Mouse (Mus musculus) ovary, postnatal 14 days (tissue): ENCODE measurements around the gene Sytl1.

ENCODE experiments used
- DNase-seq: peaks from one replicate; pipeline ENCODE4 v3.0.0; 2022; ENCODE audit warnings: low spot score

Gene Sytl1

GRCm38 (mm10) chr4:133244289-133244688, 18.6 kb downstream of the Sytl1 start:
- DNase-seq = no peak

GRCm38 (mm10) chr4:133243538-133243937, 19.4 kb downstream of the Sytl1 start:
- DNase-seq = no peak

DNA sequence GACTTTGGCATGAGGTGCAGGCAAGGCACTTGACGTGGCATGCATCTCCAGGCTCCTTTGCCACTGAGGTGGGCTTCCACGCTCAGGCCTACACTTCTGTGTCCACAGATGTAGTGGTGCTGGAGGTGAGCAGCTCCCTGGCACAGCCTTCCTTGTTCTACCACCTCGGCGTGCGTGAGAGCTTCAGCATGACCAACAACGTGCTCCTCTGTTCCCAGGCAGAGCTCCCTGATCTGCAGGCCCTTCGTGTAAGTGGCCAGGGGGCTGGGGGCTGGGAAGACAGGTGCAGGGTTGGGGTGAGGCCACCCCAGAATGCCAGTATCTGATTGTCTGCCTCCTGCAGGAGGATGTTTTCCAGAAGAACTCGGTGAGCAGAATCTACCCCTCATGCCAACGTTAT, 20.2 kb downstream of the Sytl1 start:
- DNase-seq = no peak

DNA sequence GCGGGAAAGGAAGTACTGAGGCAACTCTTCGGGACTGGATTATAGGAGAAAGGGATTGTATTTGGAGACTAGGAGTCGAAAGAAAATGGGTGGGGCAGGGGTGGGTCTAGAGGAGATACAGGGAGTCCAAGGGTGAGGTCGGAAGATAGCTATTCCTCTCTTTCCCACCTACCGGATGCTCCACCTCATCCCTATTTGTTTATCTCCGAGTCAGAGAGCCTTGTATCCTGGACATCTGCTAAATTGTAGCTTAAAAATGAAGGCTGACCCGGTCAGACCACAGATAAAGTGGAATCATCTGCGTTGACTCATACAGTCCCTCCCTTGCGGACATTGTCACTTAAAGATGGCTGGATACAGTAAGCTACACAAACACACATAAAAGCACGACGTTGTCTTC, 21.0 kb downstream of the Sytl1 start:
- no peak for DNase-seq

GRCm38 (mm10) chr4:133240934-133241908, 21.7 kb downstream of the Sytl1 start:
- peak; percentile 92 for DNase-seq

DNA sequence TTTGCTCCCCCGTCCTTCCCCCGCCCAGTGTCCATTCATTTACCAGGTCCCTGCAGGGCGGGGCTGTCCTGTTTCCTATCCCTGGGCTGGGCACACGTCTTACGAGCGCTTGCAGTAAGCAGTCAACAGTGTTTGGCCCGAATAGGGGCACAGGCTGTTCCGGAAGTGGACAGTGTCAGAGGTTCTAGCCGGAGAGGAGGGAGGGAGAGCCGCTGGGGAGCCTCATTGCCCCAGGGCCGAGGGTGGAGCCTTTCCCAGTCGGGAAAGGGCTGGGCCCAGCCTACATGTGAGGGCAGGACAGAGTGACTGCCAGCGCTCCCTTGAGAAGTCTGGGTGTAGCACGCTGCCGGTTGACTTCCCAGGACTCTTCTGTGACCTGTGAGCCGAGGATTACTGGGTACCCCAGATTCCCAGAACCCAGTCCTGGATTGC, 22.4 kb downstream of the Sytl1 start, which contains the start of gene Map3k6:
TSS of gene Map3k6 (plus strand) at position 329 of the 432 bp plus-strand sequence.
- DNase-seq = peak; percentile 56

- DNase-seq = no peak
These were observed 25.0 kb downstream of the Sytl1 start for GRCm38 (mm10) chr4:133237911-133238310.

- DNase-seq = no peak
These were observed 27.5 kb downstream of the Sytl1 start for GRCm38 (mm10) chr4:133235415-133235814.

DNA sequence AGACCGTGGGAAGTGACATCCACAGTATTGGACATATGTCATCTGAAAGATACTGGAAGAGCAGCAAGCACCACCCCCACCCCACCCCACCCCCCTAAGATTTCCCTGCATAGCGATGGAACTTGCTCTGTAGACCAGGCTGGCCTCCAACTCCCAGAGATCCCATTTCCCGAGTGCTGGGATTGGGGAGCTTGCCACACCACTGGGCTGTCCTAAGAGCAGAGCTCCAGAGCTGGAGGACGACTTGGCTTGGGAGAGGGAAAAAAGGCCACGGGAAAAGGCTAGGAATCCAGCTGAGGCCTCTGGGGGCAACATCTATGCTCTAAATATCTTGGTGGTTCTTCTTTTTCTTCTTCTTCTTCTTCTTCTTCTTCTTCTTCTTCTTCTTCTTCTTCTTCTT, 28.1 kb downstream of the Sytl1 start:
- DNase-seq = no peak

- DNase-seq = no peak
These were observed 29.5 kb downstream of the Sytl1 start for GRCm38 (mm10) chr4:133233285-133233976.

GRCm38 (mm10) chr4:133229582-133229981, 33.3 kb downstream of the Sytl1 start:
- no peak for DNase-seq

DNA sequence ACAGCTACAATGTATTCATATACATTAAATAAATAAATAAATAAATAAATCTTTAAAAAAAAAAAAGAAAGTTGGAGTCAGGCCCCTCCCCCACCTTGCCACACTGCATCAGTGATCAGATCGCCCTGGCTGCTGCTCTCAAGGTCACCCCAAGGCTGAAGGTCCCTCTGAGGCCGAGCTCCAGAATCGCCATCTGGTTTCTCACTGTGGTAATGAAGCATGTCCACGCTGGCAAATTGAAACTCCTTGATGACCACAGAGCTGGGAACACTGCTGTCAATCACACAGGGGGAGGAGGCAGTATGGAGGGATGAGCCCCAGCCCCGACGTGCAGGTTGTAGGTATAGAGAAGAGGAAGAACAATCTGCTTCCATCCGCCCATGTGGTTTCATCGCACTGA, 35.3 kb downstream of the Sytl1 start:
- no peak for DNase-seq

GRCm38 (mm10) chr4:133226073-133226472, 36.8 kb downstream of the Sytl1 start:
- DNase-seq = no peak

- no peak for DNase-seq
These were observed 39.0 kb downstream of the Sytl1 start for GRCm38 (mm10) chr4:133223875-133224274.

GRCm38 (mm10) chr4:133221701-133222100, 41.2 kb downstream of the Sytl1 start:
- no peak for DNase-seq

- no peak for DNase-seq
These were observed 42.3 kb downstream of the Sytl1 start for GRCm38 (mm10) chr4:133220656-133221055.

- DNase-seq = no peak
These were observed 44.2 kb downstream of the Sytl1 start for GRCm38 (mm10) chr4:133218745-133219144.

DNA sequence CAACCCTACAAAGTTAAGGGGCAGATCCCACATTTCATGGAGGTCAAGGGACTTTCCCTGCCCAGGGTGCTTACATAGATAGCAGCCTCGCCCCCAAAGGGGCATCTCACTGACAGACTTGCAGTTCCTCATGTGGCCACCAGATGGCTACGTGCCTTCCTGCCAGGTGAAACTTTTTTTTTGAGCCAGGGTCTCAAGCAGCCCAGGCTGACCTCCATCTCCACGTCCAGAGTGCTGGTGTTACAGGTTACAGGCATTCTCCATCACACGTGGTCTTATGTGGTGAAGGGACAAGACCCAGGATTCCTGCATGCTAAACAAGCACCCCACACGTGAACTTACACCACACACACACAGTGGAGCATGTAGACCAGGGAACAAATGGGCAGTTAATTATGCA, 45.3 kb downstream of the Sytl1 start:
- no peak for DNase-seq

DNA sequence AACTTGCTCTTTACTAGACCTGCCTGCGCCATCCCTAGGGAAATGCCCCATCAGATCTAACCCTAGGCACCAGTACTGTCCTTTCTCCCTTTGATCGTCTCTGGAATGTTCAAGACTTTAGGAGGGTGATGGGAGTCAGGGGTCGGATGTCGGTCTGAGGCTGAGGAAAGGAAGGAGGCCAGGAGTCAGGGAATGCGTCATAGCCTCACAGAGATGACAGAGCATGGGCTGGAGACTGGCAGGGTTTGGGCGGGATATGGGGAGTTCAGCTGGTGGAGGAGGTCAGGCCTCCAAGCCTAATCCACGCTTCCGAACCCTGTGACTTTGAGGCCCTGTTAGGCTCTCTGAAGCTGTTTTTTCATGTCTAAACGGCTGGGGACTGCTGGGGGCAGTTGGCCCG, 49.3 kb downstream of the Sytl1 start:
- DNase-seq = no peak

GRCm38 (mm10) chr4:133213268-133213590, 49.7 kb downstream of the Sytl1 start:
- no peak for DNase-seq

DNA sequence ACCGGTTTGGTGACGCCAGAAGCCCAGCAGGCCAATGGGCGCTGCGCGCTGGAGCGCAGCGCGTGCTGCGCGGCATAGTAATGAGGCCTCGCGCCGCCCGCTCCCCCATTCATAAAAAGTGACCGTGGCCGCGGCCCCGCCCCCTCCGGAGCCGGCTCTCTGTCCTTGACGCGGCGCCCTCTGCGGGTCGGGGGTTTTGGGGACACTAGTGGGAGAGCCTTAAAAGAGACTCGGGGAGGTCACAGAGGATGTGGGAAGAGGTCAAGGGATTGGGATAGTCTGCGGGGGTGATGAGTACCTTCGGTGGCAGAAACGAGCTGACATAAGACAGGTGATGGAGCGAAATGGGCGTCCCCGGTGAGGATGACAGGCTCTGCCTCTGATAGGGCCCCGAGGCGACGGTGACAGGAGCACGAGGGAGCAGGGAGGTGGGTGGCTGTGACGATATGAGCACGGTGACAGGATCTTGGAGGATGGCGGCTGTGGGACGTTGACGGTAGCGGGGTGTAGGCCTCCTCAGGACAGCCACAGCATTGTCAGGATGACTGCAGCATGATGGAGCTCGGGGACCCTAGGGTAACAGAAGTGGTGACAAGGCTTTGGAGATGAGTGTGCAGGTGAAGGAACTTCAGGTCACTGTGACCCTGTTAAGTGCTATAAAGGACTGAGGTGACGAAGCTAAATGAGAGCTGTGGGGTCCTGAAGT, 50.2 kb downstream of the Sytl1 start:
- DNase-seq = no peak

- DNase-seq = no peak
These were observed 51.0 kb downstream of the Sytl1 start, which contains the start of the genes Cd164l2 and Gpr3 for GRCm38 (mm10) chr4:133211751-133212561. TSS of gene Cd164l2 (plus strand) at chr4:133212131. TSS of gene Gpr3 (minus strand) at chr4:133212536.
